Mouse (Mus musculus) heart, adult 8-10 months (tissue): ENCODE measurements around the gene Ccnjl. TPM values are rescaled to one million over a fixed set of nuclear protein-coding genes. Genes with fewer than 3 reads are reported as not detected.

ENCODE experiments used
- DNase-seq: peaks from one replicate; pipeline ENCODE4 v3.0.0; 2022; ENCODE audit warnings: low spot score
- total RNA-seq, 4 experiments: library from RNA; stranded (reverse); gene quantifications; 2 replicates each; pipeline ENCODE4 v1.2.4; 2022

The Ccnjl gene
- total RNA-seq, 4 experiments from 2014 or later: 0.87 to 2.2 (median 1.4) TPM

- DNase-seq: no peak
Observed at GRCm38 (mm10) chr11:43520521-43520920, 8.1 kb upstream of the Ccnjl start.

- DNase-seq: no peak
Observed at GRCm38 (mm10) chr11:43528078-43528682, 404 bp upstream of the Ccnjl start.

- no peak for DNase-seq
Observed at GRCm38 (mm10) chr11:43530043-43530442, 1.5 kb downstream of the Ccnjl start.

GRCm38 (mm10) chr11:43531619-43532018, 3.0 kb downstream of the Ccnjl start:
- no peak for DNase-seq

GRCm38 (mm10) chr11:43537074-43537473, 8.5 kb downstream of the Ccnjl start:
- no peak for DNase-seq

- no peak for DNase-seq
Observed at GRCm38 (mm10) chr11:43539863-43540262, 11.3 kb downstream of the Ccnjl start.

GRCm38 (mm10) chr11:43543711-43544466, 15.3 kb downstream of the Ccnjl start:
- DNase-seq: no peak

- no peak for DNase-seq
Observed at GRCm38 (mm10) chr11:43544819-43545218, 16.2 kb downstream of the Ccnjl start.

- no peak for DNase-seq
Observed at GRCm38 (mm10) chr11:43545873-43546475, 17.4 kb downstream of the Ccnjl start.

- DNase-seq: no peak
Observed at GRCm38 (mm10) chr11:43546678-43547077, 18.1 kb downstream of the Ccnjl start.

- peak; percentile 51 for DNase-seq
Observed at GRCm38 (mm10) chr11:43548148-43548547, 19.6 kb downstream of the Ccnjl start.

- DNase-seq: no peak
Observed at GRCm38 (mm10) chr11:43548657-43549435, 20.3 kb downstream of the Ccnjl start.

- no peak for DNase-seq
Observed at GRCm38 (mm10) chr11:43549701-43550100, 21.1 kb downstream of the Ccnjl start.

- no peak for DNase-seq
Observed at GRCm38 (mm10) chr11:43551756-43552155, 23.2 kb downstream of the Ccnjl start.

GRCm38 (mm10) chr11:43552675-43553074, 24.1 kb downstream of the Ccnjl start:
- no peak for DNase-seq

GRCm38 (mm10) chr11:43556538-43556937, 28.0 kb downstream of the Ccnjl start:
- no peak for DNase-seq

GRCm38 (mm10) chr11:43559515-43560292, 31.1 kb downstream of the Ccnjl start:
- no peak for DNase-seq

GRCm38 (mm10) chr11:43563654-43564244, 35.2 kb downstream of the Ccnjl start:
- no peak for DNase-seq

- no peak for DNase-seq
Observed at GRCm38 (mm10) chr11:43565414-43565813, 36.8 kb downstream of the Ccnjl start.

- no peak for DNase-seq
Observed at GRCm38 (mm10) chr11:43565852-43566251, 37.3 kb downstream of the Ccnjl start.

- no peak for DNase-seq
Observed at GRCm38 (mm10) chr11:43566696-43567095, 38.1 kb downstream of the Ccnjl start.
